Mouse (Mus musculus) liver, embryonic 14.5 days (tissue): Measurements from ENCODE around the gene Msi1.

Experiments used
- CTCF ChIP-seq: IDR thresholded peaks from 2 replicates; pipeline ENCODE4 v1.5.1; 2016; ENCODE audit warnings: antibody characterized with exemption, low read depth, control low read depth
- EP300 ChIP-seq: IDR thresholded peaks from 2 replicates; pipeline ENCODE4 v1.6.1; 2016; ENCODE audit warnings: antibody characterized with exemption, low read depth

- no peak for TF ChIP-seq EP300
- no peak for TF ChIP-seq CTCF
These were observed 8.5 kb downstream of the Msi1 start for GRCm38 (mm10) chr5:115437945-115438315.
